Mouse (Mus musculus) right cerebral cortex, postnatal 25 days (tissue): Measurements from ENCODE around the gene Hcfc2.

Source experiments
- DNase-seq: peaks from one replicate; pipeline ENCODE4 v3.0.0; 2022

Hcfc2 gene

GRCm38 (mm10) chr10:82741876-82742275, 45.9 kb downstream of the Hcfc2 start:
- no peak for DNase-seq

GRCm38 (mm10) chr10:82742578-82742977, 46.6 kb downstream of the Hcfc2 start:
- no peak for DNase-seq

- DNase-seq = no peak
These were observed 48.3 kb downstream of the Hcfc2 start for GRCm38 (mm10) chr10:82744296-82744695.

GRCm38 (mm10) chr10:82745301-82745700, 49.3 kb downstream of the Hcfc2 start:
- DNase-seq = no peak

- no peak for DNase-seq
These were observed 51.3 kb downstream of the Hcfc2 start for GRCm38 (mm10) chr10:82746988-82747850.

GRCm38 (mm10) chr10:82750778-82751177, 54.8 kb downstream of the Hcfc2 start:
- no peak for DNase-seq

GRCm38 (mm10) chr10:82752921-82753320, 57.0 kb downstream of the Hcfc2 start:
- DNase-seq = no peak

- DNase-seq = no peak
These were observed 58.7 kb downstream of the Hcfc2 start for GRCm38 (mm10) chr10:82754642-82755041.

GRCm38 (mm10) chr10:82755213-82755890, 59.4 kb downstream of the Hcfc2 start:
- no peak for DNase-seq

- no peak for DNase-seq
These were observed 60.5 kb downstream of the Hcfc2 start for GRCm38 (mm10) chr10:82756466-82756865.

GRCm38 (mm10) chr10:82757341-82757740, 61.4 kb downstream of the Hcfc2 start:
- no peak for DNase-seq

- DNase-seq = no peak
These were observed 62.4 kb downstream of the Hcfc2 start for GRCm38 (mm10) chr10:82758368-82758767.

- no peak for DNase-seq
These were observed 62.9 kb downstream of the Hcfc2 start for GRCm38 (mm10) chr10:82758878-82759277.

GRCm38 (mm10) chr10:82759706-82760105, 63.7 kb downstream of the Hcfc2 start:
- no peak for DNase-seq

- peak; percentile 46 for DNase-seq
These were observed 65.3 kb downstream of the Hcfc2 start for GRCm38 (mm10) chr10:82761037-82761811.

GRCm38 (mm10) chr10:82762756-82763681, 67.1 kb downstream of the Hcfc2 start:
- peak; percentile 32 for DNase-seq

GRCm38 (mm10) chr10:82763840-82764631, 68.1 kb downstream of the Hcfc2 start, which contains the start of gene Nfyb:
TSS of gene Nfyb (minus strand) at chr10:82764144.
- peak; percentile 97 for DNase-seq

- DNase-seq = no peak
These were observed 72.9 kb downstream of the Hcfc2 start for GRCm38 (mm10) chr10:82768901-82769300.

- no peak for DNase-seq
These were observed 74.8 kb downstream of the Hcfc2 start for GRCm38 (mm10) chr10:82770713-82771112.

GRCm38 (mm10) chr10:82771595-82772170, 75.7 kb downstream of the Hcfc2 start:
- no peak for DNase-seq

GRCm38 (mm10) chr10:82774841-82775240, 78.9 kb downstream of the Hcfc2 start:
- DNase-seq = no peak
